Mouse (Mus musculus) kidney, adult 8-10 months (tissue): Measurements from ENCODE around the gene Ap2b1.
"Not testable (repeated sequence)": the region's sequence is repeated elsewhere in the genome, so short reads cannot be mapped to it uniquely, and the experiment has no call there.

Experiments used
- DNase-seq, 2 experiments: peaks; one replicate each; pipeline ENCODE4 v3.0.0; 2022

The Ap2b1 gene

DNA sequence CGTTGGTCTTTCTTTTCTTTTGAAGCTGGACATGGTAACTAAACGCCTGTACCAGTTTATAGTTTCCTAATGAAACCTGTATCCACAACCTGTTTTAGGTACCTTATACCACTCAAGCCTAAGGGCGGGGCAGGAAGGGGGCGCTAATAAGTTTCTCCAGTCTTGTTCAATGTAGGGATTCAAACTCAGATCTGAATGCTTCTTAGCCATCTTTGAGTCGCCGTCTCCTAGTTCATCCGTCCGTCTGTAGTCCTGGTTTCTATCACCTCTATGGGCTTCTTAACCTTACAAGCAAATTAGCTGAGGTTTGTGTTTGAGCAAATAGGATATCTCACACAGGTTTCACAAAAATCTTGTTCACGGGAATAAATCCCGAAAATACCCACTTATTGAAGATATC lies 3.3 kb downstream of the Ap2b1 start:
- peak in 1 of 2 experiments; percentile 23 for DNase-seq

DNA sequence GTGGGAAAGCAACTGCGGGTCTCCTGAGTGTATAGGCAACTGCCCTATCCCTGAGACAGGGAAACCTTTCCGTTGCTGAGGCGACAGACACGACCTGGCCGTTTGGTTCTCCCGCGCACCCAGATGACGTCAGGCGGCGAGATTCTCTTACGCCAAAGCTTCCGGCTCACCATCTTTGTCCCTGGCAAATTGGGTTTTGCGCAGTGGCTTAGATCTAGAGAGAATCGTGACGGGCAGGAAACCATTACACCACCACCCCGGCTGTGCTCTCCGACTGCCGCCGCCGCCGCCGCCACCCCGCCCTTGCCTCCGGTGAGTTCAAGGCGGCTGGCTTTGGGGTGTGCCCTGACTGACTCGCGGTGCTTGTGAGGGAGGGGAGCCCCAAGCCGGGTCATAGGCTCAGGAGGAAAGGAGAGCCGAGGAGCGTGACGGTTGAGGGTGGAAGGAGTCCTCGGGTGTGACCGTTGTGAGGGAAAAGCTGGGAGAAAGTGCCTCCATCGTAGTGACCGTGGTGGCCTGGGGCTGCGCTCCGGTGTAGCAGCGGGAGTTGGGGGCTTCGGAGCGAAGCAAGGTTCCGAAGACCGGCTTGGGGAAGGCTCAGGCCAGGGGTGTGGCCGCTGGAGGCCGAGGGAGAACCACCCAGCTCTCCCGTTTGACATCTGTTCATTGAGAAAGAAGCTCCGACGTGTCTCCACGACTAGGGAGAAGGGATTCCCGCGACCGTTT lies 3.9 kb downstream of the Ap2b1 start, which contains the start of gene Pex12:
Gene Pex12 (minus strand): TSS at position 61 of the 726 bp plus-strand sequence.
- DNase-seq: peak; percentile 92 to 95

DNA sequence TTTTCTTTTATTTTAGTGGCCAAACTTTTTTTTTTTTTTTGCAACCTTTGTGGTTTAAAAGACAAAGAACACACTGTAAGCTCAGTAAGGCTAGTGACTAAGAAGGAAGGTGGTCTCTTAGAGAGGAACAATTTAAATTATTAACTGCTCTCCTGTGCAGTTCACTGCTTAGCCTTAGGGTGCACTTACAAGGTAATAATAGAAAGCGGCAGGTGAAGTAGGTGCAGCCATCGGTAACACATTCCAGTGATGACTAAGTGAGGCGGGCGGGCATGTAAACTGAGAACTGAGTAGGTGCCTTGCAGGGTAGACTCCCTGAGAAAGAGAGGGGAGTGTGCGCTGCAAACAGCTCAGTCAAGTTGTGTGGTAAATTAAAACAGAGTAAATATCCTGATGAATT lies 4.9 kb downstream of the Ap2b1 start:
- peak; percentile 18 to 28 for DNase-seq

DNA sequence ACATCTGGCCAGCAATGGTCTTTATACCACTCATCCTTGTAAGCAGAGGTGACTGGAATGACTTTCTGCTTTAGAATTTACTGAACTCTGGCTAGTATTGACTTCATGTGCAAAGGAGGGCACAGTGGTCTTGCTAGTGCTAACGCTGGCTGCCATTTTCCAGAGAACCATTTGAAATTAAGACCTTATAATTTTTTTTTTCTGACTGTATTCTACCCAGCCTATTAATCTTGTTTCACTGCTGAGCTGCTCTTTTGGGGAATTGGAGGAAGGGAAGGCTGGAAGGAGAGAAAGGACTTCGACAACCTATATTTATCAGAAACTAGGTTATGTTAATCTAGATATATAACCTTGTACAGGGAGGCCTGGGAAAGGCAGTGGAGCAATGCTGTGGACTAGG lies 5.7 kb downstream of the Ap2b1 start:
- DNase-seq: no peak

DNA sequence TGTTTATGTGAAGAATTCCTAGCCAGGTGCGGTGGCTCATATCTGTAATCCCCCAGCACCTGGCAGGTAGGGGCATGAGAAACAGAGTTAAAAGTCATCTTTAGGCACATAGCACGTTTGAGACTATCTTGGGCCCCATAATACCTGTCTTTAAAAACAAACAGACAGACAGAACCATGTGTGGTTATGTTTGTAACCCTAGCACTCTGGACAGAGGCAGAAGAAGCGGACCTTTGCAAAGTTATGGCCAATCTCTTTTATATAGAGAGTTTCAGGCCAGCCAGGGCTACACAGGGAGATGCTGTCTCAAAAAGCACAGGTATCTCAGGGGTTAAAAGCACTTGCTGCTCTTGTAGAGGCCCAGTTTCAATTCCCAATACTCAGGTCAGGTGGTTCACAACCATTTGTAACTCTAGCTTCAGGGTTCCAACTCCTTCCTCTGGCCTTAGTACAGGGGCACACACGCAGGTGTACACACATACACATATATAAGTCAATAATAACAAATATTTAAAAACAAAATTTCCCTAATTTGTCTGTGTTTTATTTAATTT lies 8.0 kb downstream of the Ap2b1 start:
- no peak for DNase-seq

DNA sequence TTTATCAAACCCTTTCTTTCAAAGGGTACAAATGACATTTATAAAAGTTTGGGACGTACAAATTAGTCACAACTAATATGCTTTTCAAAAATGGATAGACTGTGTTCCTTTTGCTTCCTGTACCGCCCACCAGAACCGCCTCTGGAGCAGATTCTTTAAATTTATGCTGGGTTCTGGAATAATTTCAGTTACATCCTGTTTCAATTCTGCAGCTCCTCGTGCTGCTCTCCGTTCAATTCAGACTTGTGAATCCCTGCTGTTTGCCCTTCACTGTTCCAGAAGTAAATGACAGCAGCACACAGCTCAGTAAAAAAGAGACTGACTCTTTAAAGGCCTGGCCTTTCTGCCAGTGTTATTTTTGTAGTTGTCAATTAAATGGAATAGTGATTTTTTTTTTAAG lies 13.6 kb downstream of the Ap2b1 start:
- no peak for DNase-seq

DNA sequence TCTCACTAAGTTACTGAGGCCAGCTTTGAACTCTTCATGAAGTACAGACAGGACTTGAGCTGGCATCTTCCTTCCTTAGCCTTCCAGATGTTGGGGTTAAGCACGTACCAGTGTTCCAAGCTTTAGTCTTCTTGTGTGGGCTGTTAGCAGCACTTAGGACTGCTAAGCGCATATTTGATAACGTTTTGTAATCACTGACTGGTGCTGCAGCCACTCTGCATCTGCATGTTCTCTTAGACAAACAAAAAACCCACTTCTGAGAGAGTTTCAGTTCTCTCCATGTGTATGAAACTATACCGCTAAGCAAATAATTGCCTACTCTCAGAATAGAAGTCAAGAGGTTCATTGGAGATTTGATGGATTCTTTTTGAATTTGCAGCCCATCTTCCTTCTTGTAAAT lies 20.2 kb downstream of the Ap2b1 start:
- no peak for DNase-seq

DNA sequence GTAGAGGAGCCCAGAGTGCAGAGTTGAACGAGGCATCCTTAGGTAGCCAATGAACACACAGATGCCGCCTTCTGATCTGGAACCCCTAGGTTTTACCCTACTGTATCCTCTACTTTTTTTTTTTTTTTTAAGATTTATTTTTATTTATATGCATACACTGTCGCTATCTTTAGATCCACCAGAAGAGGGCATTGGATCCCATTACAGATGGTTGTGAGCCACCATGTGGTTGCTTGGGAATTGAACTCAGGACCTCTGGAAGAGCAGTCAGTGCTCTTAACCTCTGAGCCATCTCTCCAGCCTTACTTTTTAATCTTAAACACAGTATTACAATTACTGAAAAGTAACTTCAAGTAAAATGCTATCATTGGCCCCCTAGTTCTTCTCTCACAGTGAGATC lies 27.9 kb downstream of the Ap2b1 start:
- DNase-seq: not testable (repeated sequence)

DNA sequence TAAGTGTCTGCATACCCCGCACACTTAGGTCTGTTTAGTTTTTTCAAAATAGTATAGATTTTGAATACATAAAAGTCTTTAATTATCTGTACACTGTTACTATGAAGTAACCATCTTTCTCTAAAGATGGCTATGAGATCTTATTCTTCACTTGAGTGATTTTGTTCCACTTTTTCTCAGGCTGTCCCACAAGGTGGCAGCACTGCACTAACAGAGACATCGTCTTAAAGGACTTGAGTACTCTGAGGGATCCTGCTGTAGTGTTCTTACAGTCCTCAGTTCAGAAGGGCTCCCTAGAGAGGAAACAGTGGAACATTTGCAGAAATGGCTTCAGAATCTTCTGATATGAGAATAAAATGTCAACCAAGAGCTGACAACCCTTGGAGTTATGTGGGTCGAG lies 28.6 kb downstream of the Ap2b1 start:
- peak in 1 of 2 experiments; percentile 62 for DNase-seq

DNA sequence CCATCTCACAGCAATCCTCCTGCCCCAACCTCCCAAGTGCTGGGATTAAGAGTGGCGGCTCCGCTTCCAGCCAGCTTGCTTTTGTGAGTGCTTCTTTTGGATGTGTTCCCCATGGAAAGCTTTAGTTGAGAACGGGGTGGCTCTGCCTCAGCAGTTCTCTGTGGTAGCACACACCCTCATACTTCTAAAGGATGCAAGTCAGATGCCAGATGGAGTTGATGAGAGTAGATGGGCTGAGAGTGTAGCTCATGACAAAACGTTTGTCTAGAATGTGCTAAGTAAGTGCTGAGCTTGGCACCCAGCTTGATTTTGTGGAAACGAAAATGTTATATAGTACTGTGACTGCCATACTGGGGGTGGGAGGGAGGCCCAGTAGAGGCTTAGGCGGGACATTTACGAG lies 37.0 kb downstream of the Ap2b1 start:
- no peak for DNase-seq

DNA sequence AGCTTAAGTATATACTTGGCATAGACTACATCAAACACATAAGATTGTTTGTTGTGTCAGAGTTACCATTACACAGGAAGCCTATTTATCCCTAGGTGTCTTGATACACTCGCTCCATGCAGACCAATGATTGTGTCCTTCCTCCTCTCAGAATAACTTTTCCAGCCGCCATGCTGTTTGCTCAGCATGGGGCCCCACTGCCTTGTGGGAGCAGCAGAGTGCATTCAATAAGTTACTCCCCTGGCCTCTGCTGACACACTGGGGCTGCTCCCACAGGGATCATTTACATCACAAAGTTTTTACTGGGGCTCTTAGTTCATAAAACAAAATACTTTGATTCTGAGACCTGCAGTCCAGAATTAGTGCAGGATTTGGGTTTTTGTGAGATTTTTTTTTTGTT lies 40.9 kb downstream of the Ap2b1 start:
- no peak for DNase-seq

DNA sequence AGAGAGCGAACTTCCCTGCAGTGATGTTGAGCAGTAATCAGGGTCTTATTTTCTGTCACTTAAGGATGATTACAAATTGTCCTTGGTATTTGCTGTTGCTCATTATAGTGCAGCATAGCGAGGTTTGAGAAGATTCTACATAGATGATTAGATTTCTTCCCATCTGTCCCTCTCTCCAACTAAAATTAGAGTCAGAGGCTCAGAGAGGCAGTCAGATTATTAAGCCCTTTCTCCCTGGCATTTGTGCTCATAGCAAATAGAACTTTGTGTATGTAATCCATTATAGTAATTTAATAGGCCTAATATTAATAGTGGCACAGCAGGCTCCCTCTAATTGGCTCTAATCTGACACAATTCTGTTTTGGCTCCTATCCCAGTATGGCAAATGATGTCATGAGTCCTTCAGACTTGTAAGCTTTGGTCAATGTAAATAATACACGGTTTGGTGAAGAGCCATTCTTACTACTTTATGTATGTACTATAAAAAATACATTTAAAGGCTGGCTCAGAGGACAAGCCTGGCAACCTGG lies 43.0 kb downstream of the Ap2b1 start:
- DNase-seq: no peak

DNA sequence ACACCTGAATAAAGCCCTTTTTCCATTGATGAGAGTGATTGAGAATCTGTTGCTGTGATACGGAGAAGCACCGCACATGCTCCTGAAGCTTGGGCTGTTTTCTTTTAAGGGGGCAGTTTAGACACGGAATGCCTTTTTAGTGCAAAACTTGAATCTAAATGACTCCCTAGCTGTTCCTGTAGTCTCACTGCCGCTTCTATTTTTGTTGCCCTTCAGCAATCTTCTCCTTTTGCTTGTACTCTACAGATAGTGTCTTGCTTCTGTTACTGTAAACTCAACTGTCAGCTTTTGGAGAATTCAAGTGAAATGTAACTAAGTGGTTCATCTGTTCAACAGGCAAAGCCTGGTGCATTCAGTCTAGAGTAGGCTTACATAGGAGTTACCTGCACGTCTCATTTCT lies 56.6 kb downstream of the Ap2b1 start:
- no peak for DNase-seq

DNA sequence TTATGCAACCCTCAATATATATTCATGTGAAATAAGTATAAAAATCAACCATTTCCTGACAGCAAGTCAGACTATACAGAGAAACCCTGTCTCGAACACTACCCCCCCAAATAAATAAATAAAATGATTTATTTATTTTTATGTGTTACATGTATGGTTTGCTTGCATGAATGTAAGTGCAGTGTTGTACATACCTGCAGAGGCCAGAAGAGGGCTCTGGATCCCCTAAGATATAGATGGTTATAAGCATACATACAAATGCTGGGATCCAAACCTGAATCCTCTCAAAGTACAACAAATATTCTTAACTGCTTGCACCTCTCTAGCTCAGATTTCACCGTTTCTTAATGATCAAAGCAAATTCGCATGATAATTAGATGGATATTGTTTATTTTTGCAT lies 58.6 kb downstream of the Ap2b1 start:
- DNase-seq: peak; percentile 4 to 17

DNA sequence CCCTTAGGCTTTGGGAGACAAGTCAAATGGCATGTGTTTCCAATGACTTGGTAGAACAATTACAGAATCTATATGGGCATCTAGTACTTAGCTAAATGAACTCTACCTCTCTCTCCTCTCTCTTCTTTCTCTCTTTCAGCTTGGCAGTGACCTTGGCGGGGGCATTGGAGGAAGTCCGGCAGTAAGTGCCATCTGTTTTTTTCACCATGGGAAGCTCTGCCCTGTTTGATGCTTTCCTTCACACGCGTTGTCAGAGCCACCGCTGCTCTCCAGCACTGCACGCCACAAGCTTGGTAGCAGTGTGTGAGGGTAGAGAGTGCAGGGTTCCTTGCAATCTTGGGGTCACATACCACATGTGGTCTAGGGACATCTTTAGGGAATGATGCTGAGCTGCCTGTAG lies 65.8 kb downstream of the Ap2b1 start:
- no peak for DNase-seq

DNA sequence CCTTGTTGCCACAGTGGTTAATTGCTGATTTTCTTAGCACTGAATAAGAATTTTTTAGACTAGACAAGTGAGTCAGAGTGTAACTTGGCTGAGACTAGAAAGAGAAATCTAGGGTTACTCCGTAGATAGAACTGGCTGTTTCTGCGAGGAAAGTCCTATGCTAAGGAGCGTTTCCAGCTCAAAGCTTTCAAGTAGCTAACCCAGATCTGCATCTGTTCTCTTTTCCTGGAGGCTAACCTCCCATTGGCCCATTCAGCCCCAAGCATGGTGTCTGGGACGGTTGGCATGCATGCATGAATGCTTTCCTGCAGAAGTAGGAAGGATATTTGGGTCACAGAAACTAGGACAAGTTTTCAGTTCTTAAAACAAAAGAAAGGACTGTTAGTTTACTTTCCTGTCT lies 72.4 kb downstream of the Ap2b1 start:
- no peak for DNase-seq

DNA sequence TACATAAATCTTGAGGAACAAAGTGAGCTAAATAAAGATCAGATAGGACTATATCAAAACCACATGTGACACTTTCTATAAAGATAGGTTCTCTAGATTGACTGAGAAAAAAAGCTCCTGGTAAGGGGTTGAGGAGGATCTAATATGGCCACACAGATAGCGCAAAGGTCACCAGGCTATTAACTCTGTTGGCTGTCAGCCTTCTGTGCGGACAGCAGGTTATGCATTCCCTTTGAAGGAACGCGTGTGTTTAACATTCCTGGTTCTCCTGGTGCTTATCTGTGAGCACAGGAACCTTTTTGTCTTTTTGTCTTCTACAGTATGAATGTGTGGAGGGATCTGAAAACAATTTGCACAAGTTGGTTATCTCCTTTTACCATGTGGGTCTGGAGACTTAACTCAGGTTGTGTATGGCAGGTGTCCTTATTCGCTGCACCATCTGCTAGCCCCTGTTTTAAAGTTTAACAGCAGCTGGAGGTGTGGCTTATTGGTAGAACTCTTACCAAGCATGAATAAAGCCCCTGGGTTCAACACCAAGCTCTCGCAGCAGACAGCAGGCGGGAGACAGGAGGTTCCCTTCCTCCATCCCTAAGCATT lies 81.0 kb downstream of the Ap2b1 start:
- DNase-seq: peak in 1 of 2 experiments; percentile 4

DNA sequence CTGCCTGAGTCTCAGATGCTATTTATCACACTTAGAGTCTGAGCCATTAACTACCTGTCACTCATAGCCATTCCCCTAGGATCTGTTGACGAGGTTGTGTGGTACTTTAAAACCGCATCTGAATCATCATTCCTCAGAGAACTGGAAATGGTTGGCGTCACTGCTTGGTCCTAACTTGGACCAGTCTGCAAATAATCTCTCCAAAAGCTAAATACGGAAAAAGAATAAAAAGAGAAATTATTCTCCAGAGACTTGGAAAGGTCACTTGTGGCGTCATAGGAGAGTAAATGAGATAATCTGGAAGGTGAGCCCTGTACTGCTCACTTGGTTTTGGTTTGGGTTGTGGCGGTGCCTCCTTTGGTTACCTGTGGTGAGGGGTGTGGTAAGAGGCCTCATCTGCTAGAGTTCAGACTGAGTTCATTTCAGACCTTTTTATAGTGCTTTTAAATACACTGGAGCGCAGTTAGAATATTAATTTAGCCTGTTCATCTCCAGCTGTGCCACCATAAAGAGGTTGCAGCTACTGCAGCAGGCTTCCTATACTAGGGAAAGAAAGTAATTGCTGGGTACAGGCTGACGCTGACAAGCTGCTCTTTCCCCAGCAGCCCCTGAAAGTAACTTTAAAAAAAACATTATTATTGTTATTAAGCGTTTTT lies 84.2 kb downstream of the Ap2b1 start:
- DNase-seq: no peak

DNA sequence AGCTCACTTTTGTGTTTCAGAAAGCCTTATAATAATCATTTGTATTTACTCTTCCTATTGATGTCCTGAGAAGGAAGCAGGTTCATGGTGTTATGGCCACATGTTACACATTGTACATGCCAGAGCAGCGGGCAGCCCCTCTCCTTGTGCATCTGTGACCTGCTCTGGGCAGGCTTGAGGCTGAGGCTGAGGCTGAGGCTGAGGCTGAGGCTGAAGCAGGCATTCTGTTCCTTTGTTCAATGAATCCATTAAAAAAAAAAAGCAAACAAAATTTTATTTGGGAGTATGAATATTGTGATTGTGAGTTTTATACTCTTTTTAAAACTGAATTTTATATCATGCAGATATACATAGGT lies 84.7 kb downstream of the Ap2b1 start:
- no peak for DNase-seq

DNA sequence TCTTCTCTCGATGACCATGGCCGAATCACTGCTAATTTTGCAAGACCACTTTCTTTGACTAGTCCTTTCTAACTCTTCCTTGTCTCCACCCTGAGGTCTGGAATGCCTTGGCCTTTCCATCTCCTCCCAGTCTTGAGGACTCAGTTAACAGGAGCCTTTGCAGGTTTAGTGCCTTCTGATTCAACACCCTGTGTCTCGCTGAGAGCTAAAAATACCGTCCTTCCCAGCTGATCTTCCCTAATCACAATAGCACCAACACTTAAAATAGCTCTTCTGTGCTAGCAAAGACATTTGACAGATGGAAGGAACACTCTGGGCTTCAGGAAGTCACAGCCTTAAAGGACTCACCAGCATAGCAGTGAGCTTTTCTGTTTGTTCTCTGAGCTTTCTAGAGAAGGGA lies 94.2 kb downstream of the Ap2b1 start:
- no peak for DNase-seq

DNA sequence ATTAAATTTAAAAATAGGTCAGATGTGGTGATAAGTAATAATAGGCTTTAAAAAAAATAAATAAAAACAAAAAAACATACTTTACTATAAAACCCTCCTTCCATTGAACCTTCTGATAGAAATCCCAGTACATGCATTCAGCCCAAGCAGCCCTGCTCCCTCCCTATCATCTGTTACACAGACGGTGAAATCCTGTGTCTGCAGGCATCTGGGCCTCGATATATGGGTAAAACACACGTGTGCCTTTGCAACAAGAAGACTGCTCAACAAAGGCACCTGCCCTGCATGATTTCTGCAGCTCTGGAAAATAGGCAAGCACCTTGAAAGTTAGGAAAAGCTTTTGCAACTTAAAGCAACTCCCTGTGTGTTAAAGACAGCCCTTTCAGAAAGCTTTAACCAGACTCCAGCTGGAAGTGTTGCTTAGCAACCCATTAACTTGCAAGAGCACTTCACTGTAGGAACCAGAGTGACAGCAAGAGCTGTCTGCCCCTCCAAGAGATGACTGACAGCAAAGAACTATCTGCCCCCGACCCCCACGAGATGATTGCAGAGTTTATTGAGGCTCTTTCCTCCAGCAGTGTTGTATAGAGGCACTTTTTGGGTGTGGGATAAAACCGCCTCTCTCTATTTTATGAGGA lies 96.1 kb downstream of the Ap2b1 start:
- DNase-seq: no peak

DNA sequence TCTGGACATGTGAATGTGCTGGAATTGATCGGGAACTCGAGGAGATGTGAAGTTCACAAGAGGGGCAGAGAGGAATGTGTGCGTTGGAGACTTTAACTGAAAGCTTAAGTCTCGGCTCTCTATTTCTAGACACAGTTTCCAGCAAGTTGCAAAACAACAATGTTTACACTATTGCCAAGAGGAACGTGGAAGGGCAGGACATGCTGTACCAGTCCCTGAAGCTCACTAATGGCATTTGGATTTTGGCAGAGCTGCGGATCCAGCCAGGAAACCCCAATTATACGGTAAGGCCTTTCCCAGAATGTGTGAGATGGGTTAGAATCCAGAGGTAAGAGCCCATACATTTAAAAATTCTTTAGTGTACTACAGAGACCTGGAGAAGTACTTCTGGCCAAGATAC lies 98.8 kb downstream of the Ap2b1 start:
- DNase-seq: no peak

DNA sequence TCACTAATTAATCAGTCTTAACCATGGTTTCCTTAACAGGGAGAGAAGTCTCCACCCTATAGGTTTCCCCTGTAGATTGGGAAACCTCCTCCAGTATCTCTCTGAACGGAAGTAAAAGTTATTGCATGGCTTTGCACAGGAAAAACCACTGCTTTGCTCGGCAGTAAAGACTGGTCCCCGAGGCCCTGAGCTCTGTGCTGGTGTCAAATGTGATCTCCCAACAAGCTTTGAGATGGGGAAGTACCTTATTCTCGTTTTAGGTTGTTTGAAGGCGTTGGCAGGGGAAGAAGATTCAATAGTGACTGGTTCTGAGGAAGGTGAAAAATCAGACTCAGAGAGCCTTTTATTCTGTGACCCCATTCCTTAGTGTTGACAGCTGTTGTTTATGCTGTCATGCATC lies 99.9 kb downstream of the Ap2b1 start:
- DNase-seq: no peak
